Mouse (Mus musculus) kidney, embryonic 14.5 days (tissue): ENCODE measurements at regions not wholly inside any gene's neighbourhood (a gene's known extent, or its start where the extent isn't known, plus 50 kb on each side); places are given as distances from the start of the nearest gene placed in this dataset.
A peak's percentile ranks its signal among the peaks of the same experiment; 100 is the strongest.

ENCODE experiments used
- ATAC-seq: fragments of 200-750 bp; cut with Nextera tagmentation; 2 replicates; pipeline ENCODE4 v1.8.0; 2017; ENCODE audit warnings: moderate number of reproducible peaks, mild to moderate bottlenecking, moderate TSS enrichment, moderate library complexity; ENCODE audit not compliant: low FRiP score, low TSS enrichment
- H3K27ac ChIP-seq: fragments of 300-500 bp; sonication (generic); 2 replicates; pipeline ENCODE4 v1.5.1; 2014; ENCODE audit warnings: low read depth, mild to moderate bottlenecking, low read length, moderate library complexity, mixed read lengths
- H3K27me3 ChIP-seq: fragments of 300-500 bp; sonication (generic); 2 replicates; pipeline ENCODE4 v1.6.1; 2014; ENCODE audit warnings: mild to moderate bottlenecking, low read length; ENCODE audit not compliant: control insufficient read depth, insufficient read depth
- H3K36me3 ChIP-seq: fragments of 300-500 bp; sonication (generic); 2 replicates; pipeline ENCODE4 v1.6.1; 2014; ENCODE audit warnings: low read length, mixed read lengths; ENCODE audit not compliant: control insufficient read depth, insufficient read depth
- H3K4me1 ChIP-seq: fragments of 300-500 bp; sonication (generic); 2 replicates; pipeline ENCODE4 v1.6.1; 2014; ENCODE audit warnings: low read length, mixed read lengths; ENCODE audit not compliant: control insufficient read depth, insufficient read depth
- H3K4me2 ChIP-seq: fragments of 300-500 bp; sonication (generic); replicated peaks from 2 replicates; pipeline ENCODE4 v1.6.1; 2014; ENCODE audit warnings: low read depth, mild to moderate bottlenecking, low read length
- H3K4me3 ChIP-seq: fragments of 300-500 bp; sonication (generic); 2 replicates; pipeline ENCODE4 v1.5.1; 2014; ENCODE audit warnings: mild to moderate bottlenecking, low read length
- H3K9ac ChIP-seq: fragments of 300-500 bp; sonication (generic); 2 replicates; pipeline ENCODE4 v1.6.1; 2014; ENCODE audit warnings: low read depth, mild to moderate bottlenecking, low read length, moderate library complexity
- H3K9me3 ChIP-seq: fragments of 300-500 bp; sonication (generic); 2 replicates; pipeline ENCODE4 v1.6.1; 2016; ENCODE audit warnings: low read length; ENCODE audit not compliant: control insufficient read depth
- WGBS: fragments of 180-500 bp; shearing (Covaris S2); extraction: QIAGEN DNeasy Blood & Tissue Kit; methylation state at CpG from one replicate; pipeline ENCODE4 v1.1.7; 2014; 5-methylcytosine and 5-hydroxymethylcytosine counted together

GRCm38 (mm10) chr6:51150066-51150465, 282.4 kb upstream of the Nfe2l3 start:
- no peak for ATAC-seq
- no peak overlapping the region for H3K9ac ChIP-seq
- H3K36me3 ChIP-seq, result no peaks in the 10 kb centered on the region
- no peaks in the 10 kb centered on the region for H3K4me1 ChIP-seq
- H3K27me3 ChIP-seq, result no peaks in the 10 kb centered on the region
- H3K27ac ChIP-seq, result no peak overlapping the region
- no peak overlapping the region for H3K4me2 ChIP-seq
- WGBS, result 76% methylated on average over 2 of the region's 2 CpGs
- H3K9me3 ChIP-seq, result no peaks in the 10 kb centered on the region
- no peak overlapping the region for H3K4me3 ChIP-seq

- ATAC-seq, result no peak
- H3K4me1 ChIP-seq, result no peaks in the 10 kb centered on the region
- no peak overlapping the region for H3K27ac ChIP-seq
- no peaks in the 10 kb centered on the region for H3K27me3 ChIP-seq
- 92% methylated on average over 7 of the region's 7 CpGs for WGBS
- H3K9me3 ChIP-seq, result no peaks in the 10 kb centered on the region
- H3K4me2 ChIP-seq, result no peak overlapping the region
- no peaks in the 10 kb centered on the region for H3K36me3 ChIP-seq
- no peak overlapping the region for H3K9ac ChIP-seq
- H3K4me3 ChIP-seq, result no peak overlapping the region
These were observed 282.0 kb upstream of the Nfe2l3 start for GRCm38 (mm10) chr6:51150486-51150885.

- Histone ChIP-seq H3K36me3 (no peaks in the 10 kb centered on the region), H3K4me2 (no peak overlapping the region), H3K27ac (no peak overlapping the region), H3K4me3 (no peak overlapping the region), H3K27me3 (no peaks in the 10 kb centered on the region), H3K9ac (no peak overlapping the region), H3K4me1 (no peaks in the 10 kb centered on the region), H3K9me3 (no peaks in the 10 kb centered on the region)
- WGBS, result 86% methylated on average over 2 of the region's 2 CpGs
- no peak for ATAC-seq
These were observed 281.6 kb upstream of the Nfe2l3 start for GRCm38 (mm10) chr6:51150916-51151315.

DNA sequence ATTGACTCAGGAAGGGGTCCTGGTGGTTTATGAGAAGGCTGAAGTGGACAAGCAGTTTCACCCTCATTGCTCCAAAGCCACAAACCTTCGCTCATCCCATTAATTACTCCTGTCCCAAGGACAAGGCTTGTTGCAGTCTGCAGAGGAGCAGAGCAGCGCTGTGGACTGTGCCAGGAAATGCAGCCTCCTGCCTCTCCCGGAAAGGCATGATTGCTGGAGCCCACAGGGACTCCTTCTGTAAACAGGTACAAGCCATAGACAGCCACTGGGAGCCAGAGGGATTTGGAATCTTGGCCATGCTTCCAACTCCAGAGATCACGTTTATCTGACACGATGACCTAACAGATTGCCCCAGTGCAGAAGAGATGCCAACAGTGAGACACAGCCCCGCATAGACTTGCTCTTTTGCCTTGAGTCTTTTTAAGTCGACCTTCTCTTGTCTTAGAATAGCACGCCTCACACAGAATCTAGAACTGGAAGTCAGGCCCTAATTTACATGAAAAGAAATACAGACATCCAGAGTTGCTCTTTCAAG, 275.6 kb upstream of the Nfe2l3 start:
- no peak overlapping the region for H3K4me2 ChIP-seq
- 50% methylated on average over 8 of the region's 8 CpGs for WGBS
- no peak overlapping the region for H3K9ac ChIP-seq
- ATAC-seq, result no peak
- H3K9me3 ChIP-seq, result no peaks in the 10 kb centered on the region
- no peak overlapping the region for H3K4me3 ChIP-seq
- no peak overlapping the region for H3K27ac ChIP-seq
- no peaks in the 10 kb centered on the region for H3K27me3 ChIP-seq
- 0 out of 2 replicates have a peak, but pooled peaks cover 5% of the 10 kb centered on the region for H3K4me1 ChIP-seq
- no peaks in the 10 kb centered on the region for H3K36me3 ChIP-seq

- ATAC-seq, result no peak
- no peak overlapping the region for H3K4me3 ChIP-seq
- H3K4me1 ChIP-seq, result peaks cover 12% of the 10 kb centered on the region; the same call in 1 of the 2 replicates
- H3K4me2 ChIP-seq, result no peak overlapping the region
- H3K36me3 ChIP-seq, result no peaks in the 10 kb centered on the region
- H3K27ac ChIP-seq, result no peak overlapping the region
- 72% methylated on average over 6 of the region's 6 CpGs for WGBS
- H3K27me3 ChIP-seq, result no peaks in the 10 kb centered on the region
- H3K9ac ChIP-seq, result no peak overlapping the region
- H3K9me3 ChIP-seq, result no peaks in the 10 kb centered on the region
These were observed 271.3 kb upstream of the Nfe2l3 start for GRCm38 (mm10) chr6:51161149-51161548.

DNA sequence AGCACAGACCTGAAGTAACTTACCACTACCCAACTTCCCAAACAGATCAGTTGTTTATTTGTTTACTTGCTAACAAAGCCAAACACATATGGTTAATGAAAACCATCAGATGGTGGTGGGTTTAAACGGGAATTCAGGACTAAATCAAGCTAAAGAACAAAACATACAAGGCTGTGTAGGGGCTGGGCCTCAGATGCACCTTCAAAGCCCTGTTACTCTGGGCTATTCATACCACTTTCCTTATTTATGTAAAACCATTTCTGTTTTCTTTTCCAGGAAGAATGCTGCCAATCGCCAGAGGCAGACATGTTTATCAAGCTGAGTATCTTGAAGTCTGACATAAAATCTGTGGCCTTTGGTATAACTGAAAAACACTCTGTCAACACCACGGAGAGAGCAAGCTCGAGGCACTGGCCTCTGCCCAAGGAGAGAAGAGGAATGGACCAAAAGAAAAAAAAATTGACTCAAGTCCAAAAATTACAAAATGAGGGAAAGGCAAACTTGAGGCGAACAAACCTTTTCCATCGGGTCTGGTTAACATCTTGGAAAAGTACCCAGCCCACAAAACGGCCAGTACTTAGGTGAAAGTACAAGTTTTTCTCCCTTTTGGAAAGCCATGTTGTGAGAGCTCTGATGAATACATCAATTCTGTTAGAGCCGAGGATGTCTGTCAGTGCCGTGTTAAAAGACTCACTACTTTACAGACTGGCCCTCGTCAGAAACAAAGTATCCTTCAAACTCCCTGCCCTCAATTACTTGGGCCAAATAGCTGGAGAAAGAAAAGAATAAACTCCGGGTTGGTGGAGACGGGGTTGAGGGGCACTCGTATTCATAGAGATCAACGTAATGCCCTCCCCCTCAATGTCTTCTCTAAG, 270.0 kb upstream of the Nfe2l3 start:
- H3K4me1 ChIP-seq, result peaks cover 6% of the 10 kb centered on the region; the same call in 1 of the 2 replicates
- peak overlapping the region; percentile 59; the same call in 1 of the 2 replicates for H3K27ac ChIP-seq
- H3K4me2 ChIP-seq, result no peak overlapping the region
- 60% methylated on average over 14 of the region's 14 CpGs for WGBS
- H3K27me3 ChIP-seq, result no peaks in the 10 kb centered on the region
- H3K9ac ChIP-seq, result no peak overlapping the region
- no peaks in the 10 kb centered on the region for H3K36me3 ChIP-seq
- ATAC-seq, result no peak
- no peaks in the 10 kb centered on the region for H3K9me3 ChIP-seq
- H3K4me3 ChIP-seq, result no peak overlapping the region

GRCm38 (mm10) chr6:51163266-51163665, 269.2 kb upstream of the Nfe2l3 start:
- H3K27ac ChIP-seq, result no peak overlapping the region; the same call in 1 of the 2 replicates
- no peak overlapping the region for H3K9ac ChIP-seq
- ATAC-seq, result no peak
- H3K9me3 ChIP-seq, result no peaks in the 10 kb centered on the region
- H3K36me3 ChIP-seq, result no peaks in the 10 kb centered on the region
- peaks cover 6% of the 10 kb centered on the region for H3K4me1 ChIP-seq
- H3K4me2 ChIP-seq, result no peak overlapping the region
- H3K4me3 ChIP-seq, result no peak overlapping the region
- H3K27me3 ChIP-seq, result no peaks in the 10 kb centered on the region
- 43% methylated on average over 5 of the region's 5 CpGs for WGBS

- ATAC-seq, result no peak
- Histone ChIP-seq H3K4me3 (no peak overlapping the region), H3K9ac (no peak overlapping the region), H3K36me3 (no peaks in the 10 kb centered on the region), H3K9me3 (no peaks in the 10 kb centered on the region), H3K27me3 (no peaks in the 10 kb centered on the region), H3K4me2 (no peak overlapping the region), H3K27ac (no peak overlapping the region), H3K4me1 (peaks cover 12% of the 10 kb centered on the region)
- 63% methylated on average over 4 of the region's 4 CpGs for WGBS
These were observed 268.6 kb upstream of the Nfe2l3 start for GRCm38 (mm10) chr6:51163882-51164281.

DNA sequence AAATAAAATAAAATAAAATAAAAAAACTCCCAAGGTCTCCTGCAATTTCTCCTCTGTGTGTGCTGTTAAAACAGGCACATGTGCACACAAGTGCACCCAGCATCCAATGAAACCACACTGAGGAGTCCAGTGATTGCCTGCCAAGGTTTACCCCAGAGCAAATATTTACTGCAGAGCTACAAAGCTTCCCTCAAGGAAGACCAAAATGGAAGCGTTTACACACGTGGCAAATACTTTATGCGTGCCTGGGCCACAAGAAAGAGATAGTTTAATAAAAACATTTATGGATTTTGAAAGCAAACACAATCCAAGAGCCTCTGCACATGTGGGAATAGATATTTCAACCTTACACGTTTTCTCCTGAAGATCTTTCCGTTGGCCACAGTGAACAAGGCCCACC, 265.4 kb upstream of the Nfe2l3 start:
- Histone ChIP-seq H3K4me1 (peaks cover 20% of the 10 kb centered on the region), H3K27ac (no peak overlapping the region), H3K4me3 (no peak overlapping the region)

More for the DNA sequence above, 265.4 kb upstream of the Nfe2l3 start:
- Histone ChIP-seq H3K9me3 (no peaks in the 10 kb centered on the region), H3K4me2 (no peak overlapping the region), H3K36me3 (no peaks in the 10 kb centered on the region), H3K9ac (no peak overlapping the region), H3K27me3 (no peaks in the 10 kb centered on the region)
- 83% methylated on average over 5 of the region's 5 CpGs for WGBS
- no peak for ATAC-seq
